Mouse (Mus musculus): Measurements from ENCODE around the gene Brpf1.
"Not testable (repeated sequence)": the region's sequence is repeated elsewhere in the genome, so short reads cannot be mapped to it uniquely, and the experiment has no call there.

Gene Brpf1

GRCm38 (mm10) chr6:113307481-113308121 is 664 bp downstream of the Brpf1 start:
- peak; percentile 49 for DNase-seq (ENCODE audit: low spot score)

DNA sequence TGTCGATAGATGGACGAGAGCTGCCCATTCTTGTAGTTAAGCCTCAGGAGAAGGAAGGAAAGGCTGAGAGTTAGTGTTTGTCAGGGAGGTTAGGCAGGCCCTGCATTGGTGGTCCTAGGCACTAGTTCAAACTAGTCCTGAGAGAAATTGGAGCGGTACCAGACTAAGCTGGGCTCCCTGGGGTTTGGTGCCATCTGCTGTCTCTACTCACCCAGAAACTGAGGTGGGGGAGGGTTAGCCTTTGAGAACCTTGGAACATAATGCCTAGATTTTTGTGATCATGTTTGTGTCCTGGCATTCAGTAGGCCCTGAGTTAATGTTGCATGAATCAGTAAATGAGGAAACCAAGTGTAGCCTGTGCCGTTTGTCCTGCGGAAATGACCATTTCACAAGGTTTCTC is 1.2 kb downstream of the Brpf1 start:
- DNase-seq (ENCODE audit: low spot score), result peak; percentile 61

- DNase-seq (ENCODE audit: low spot score), result no peak
These were observed 9.0 kb downstream of the Brpf1 start for GRCm38 (mm10) chr6:113315972-113316371.

DNA sequence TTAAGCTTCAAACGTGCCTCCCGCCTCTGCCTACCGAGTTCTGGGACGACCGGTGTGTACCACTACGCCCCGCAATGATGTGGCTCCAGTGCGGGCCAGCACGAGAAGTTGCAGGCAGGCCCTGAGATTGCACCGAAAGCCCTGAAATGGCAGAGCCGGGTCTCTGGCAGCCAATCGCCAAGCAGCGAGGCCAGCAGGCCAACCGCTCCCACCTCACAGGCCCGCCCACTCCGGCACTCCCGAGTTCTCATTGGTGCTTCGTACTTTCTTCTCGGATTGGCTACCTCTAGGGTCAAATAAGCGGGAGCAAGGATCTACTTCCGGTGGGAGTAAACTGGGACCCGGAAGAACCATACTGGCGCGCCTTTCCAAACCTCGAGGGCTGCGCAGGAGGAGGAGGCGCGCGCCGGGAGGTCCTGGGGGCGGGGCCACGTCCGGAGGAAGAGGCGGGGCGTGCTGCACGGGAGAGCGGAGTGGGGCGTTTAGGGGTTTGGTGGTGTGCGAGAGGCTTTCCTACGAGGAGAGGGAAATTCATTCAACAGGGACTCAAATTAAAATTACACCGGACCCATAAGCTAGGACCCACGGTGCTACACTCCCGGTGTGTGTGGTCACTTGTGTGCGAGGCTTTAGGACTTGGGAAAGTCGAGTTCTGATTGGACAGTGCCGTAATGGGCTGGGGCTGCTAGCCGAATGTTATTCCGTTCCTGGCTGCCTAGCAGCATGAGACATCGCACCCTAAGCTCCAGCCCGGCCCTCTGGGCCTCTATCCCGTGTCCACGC is 19.8 kb downstream of the Brpf1 start, which contains the start of gene Ogg1:
TSS of gene Ogg1 (plus strand) at position 440 of the 783 bp plus-strand sequence.
- peak; percentile 99 for DNase-seq (ENCODE audit: low spot score)

- DNase-seq (ENCODE audit: low spot score), result no peak
These were observed 22.5 kb downstream of the Brpf1 start for GRCm38 (mm10) chr6:113329396-113329795.

- DNase-seq (ENCODE audit: low spot score), result no peak
These were observed 23.6 kb downstream of the Brpf1 start for GRCm38 (mm10) chr6:113330547-113330946.

DNA sequence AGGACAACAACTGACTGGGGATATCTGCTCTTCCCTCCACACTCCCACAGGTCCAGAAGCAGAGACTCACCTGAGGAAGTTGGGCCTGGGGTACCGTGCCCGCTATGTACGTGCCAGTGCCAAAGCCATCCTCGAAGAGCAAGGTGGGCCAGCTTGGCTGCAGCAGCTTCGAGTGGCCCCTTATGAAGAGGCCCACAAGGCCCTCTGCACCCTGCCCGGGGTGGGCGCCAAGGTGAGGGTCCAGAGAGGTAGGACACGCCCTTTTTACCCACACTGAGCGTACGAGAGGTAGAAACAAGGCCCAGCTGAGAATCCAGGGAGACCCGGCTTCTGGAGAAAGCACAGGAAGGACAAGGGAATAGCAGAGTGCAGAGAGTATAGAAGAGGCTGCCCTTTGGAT is 24.8 kb downstream of the Brpf1 start:
- DNase-seq (ENCODE audit: low spot score), result no peak

DNA sequence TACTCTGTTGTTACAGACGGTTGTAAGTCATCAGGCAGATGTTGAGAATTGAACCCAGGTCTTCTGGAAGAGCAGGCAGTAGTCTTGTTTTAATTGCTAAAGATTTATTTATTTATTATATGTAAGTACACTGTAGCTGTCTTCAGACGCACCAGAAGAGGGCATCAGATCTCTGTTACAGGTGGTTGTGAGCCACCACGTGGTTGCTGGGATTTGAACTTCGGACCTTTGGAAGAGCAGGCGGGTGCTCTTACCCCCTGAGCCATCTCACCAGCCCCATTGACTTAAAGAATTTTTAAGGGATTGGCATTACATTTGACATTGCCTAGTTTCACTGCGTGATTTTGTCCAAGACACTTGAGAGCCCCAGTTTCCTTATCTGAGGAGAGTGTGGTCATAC is 25.8 kb downstream of the Brpf1 start:
- DNase-seq (ENCODE audit: low spot score), result not testable (repeated sequence)

GRCm38 (mm10) chr6:113333137-113333950 is 26.4 kb downstream of the Brpf1 start:
- peak; percentile 80 for DNase-seq (ENCODE audit: low spot score)

DNA sequence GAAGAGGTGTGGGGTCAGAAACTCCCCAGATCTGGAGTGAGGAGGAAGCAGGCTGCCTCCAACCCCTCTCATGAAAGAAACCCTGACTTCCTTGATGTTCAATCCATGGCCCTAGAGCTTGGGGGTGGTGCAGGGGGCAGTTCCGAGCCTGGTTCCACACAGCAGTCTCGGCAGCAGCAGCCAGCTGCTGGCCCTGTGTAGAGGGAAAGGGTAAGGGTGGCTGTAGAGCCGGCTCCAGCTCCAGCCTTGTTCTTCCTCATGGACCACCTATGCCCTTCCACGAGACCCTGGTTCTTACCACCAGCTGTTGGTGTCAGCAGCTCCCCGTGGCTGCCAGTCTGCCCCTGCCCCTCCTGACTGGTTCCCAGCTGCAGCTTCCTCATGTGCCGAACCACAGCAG is 27.3 kb downstream of the Brpf1 start:
- no peak for DNase-seq (ENCODE audit: low spot score)

DNA sequence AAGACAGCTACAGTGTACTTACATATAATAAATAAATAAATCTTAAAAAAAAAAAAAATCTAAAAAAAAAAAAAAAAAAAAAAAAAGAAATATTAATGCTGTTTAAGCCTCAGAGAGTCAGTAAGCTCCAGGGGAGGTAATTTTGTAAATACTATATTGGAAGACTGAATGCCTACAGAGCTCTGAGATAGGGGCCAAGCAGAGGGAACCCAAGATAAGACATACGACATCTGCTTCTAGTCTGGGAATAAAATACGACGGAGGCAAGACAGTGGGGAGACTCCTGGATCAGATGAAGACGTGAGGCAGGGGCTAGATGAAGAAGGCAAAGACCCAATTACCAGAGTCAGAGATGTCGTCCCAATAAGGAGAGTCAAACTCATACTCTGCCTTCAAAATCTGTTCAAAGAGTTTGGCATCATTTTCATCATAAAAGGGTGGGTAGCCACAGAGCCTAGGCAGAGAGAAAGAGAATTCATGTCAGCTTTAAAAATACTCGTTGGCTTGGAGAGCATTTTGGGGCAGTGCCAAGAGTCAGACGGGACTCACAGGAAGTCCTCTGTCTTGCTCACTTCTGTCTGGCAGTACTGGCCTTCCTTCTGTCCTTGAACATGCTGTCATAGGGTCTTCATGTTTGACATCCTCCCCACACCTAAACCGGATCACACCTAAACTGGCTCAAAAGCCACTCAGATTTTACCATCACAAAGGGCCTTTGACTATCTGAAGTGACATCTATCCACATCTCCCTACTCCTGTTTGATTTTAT is 30.1 kb downstream of the Brpf1 start:
- DNase-seq (ENCODE audit: low spot score), result no peak

GRCm38 (mm10) chr6:113341574-113341973 is 34.6 kb downstream of the Brpf1 start:
- peak; percentile 48 for DNase-seq (ENCODE audit: low spot score)

GRCm38 (mm10) chr6:113342297-113342696 is 35.4 kb downstream of the Brpf1 start:
- DNase-seq (ENCODE audit: low spot score), result no peak

DNA sequence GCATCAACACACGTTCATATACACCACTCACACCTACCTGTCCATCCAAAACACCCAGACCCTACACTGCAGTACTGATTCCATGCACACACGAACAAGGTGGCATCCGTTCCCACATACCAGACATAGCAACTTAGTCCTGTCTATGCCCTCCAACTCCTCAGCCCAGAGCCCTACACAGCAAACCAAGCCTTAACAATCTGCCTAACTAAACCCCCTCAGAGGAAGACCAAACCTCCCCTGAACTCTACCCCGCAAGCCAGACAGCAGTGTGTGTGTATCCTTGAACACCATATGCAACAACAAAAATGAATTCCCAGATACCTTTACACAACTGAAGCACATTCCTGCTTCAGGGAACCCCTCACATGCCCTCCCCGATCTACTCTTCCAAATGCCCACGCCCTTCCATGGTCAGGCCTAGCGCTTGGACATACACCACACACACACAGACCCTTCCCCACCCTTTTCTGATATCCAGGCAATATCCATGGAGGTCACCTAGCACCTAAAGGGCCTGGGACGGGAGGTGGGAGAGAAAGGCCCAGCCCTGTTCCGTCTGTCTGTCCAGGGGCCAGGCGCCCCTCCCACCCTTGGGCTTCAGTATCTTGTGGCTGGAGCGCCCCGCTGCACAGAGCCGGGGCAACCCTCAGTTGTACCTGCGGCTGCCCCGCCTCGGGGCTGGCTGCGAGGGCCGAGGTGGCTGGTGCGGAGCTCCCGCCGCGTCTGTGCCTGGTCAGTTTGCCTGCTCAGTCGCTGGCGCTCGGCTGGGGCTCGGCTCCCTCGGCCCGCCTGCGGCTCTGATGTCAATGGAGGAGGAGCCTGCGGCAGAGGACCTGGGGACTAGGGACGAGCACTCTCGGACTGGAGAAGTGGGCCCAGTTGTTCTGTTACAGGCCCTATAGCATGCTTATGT is 36.5 kb downstream of the Brpf1 start, which contains the start of gene Camk1:
TSS of gene Camk1 (minus strand) at position 808 of the 916 bp plus-strand sequence.
- DNase-seq (ENCODE audit: low spot score), result peak; percentile 78

GRCm38 (mm10) chr6:113344321-113344720 is 37.4 kb downstream of the Brpf1 start:
- no peak for DNase-seq (ENCODE audit: low spot score)

GRCm38 (mm10) chr6:113346897-113347296 is 40.0 kb downstream of the Brpf1 start:
- DNase-seq (ENCODE audit: low spot score), result no peak

- DNase-seq (ENCODE audit: low spot score), result no peak
These were observed 43.6 kb downstream of the Brpf1 start for GRCm38 (mm10) chr6:113350538-113350937.

GRCm38 (mm10) chr6:113351161-113351560 is 44.2 kb downstream of the Brpf1 start:
- no peak for DNase-seq (ENCODE audit: low spot score)

GRCm38 (mm10) chr6:113351653-113352052 is 44.7 kb downstream of the Brpf1 start:
- DNase-seq (ENCODE audit: low spot score), result no peak

DNA sequence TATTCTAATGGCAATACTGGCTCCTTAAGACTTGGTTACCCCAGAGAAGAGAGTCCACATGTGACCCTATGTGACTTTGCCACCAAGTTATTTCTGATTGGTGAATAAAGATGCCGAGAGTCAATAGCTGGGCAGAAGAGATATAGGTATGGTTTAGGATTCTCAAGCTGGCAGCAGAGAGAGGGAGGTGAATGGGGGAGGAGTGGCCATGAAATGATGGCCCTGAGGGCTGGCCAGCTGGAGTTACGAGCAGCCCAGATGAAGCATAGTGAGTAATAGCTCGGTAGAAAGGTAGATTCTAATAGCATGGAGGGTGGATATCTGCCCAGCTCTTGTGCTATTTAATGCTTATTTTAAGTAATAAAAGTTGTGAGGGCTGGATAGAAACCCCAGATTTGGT is 45.9 kb downstream of the Brpf1 start:
- no peak for DNase-seq (ENCODE audit: low spot score)

GRCm38 (mm10) chr6:113353696-113354095 is 46.8 kb downstream of the Brpf1 start:
- no peak for DNase-seq (ENCODE audit: low spot score)
